Mouse (Mus musculus): ENCODE results near the gene Rdm1.

DNA sequence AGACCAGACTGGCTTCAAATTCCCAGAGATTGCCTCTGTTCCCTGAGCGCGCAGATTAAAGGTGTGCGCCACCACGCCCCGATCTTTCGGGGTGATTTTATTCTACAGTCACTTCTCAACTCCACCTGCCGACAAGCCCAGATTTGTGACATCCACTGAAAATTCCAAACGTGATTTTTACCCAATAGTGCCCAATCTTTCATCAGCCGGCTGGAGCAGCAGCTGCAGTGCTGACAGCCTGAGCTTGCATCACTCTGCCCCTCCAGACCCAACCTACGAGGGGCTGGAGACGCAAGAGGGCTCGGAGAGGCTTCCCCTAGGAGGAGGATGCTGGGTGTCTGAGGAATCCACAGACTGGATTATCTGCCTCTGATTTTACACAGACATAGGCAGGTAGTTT, 50.7 kb downstream of the Rdm1 start:
- TF ChIP-seq CTCF (IDR thresholded peaks at IDR 0.05; ENCODE audit: low read depth) (no peak), EP300 (optimal IDR thresholded peaks at IDR 0.05) (no peak)
